Mouse (Mus musculus) testis, postnatal 14 days (tissue): ENCODE results near the gene Aloxe3.

Experiments
- DNase-seq: peaks from one replicate; pipeline ENCODE4 v3.0.0; 2021; ENCODE audit warnings: low spot score

Aloxe3 gene

DNA sequence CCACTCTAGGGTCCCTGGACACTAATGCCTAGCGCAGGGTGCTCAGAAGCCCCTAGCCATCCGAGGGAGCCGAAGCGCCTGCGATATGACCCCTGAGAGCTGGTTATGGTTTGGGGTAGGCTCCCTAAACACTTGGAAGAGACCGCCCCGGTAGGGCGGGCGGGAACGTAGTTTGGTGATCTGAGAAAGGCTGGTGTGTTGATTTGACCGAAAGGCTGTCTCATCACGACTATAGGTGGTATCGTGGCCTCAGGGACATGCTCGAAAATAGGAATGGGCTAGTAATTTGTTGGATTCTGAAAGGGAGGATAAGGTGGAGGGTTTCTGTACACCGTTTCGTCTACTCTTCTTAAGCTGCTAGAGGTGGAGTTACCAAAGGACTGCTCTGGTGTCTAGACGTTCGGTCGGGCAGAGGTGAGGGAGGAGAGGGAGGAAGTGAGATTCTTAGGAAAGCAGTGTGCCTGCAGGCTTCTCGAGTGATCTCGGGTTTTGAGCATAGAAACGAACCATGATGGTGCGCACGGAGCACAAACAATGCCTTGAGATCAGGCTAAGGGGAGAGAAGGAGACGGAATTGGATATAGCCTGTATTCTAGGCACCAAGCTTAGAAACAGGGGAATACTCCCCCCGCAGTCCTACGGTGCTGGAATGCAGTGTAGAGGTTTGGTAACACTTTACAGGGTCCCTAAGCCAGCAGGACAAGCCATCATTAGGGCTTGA, 30.0 kb upstream of the Aloxe3 start:
- no peak for DNase-seq

DNA sequence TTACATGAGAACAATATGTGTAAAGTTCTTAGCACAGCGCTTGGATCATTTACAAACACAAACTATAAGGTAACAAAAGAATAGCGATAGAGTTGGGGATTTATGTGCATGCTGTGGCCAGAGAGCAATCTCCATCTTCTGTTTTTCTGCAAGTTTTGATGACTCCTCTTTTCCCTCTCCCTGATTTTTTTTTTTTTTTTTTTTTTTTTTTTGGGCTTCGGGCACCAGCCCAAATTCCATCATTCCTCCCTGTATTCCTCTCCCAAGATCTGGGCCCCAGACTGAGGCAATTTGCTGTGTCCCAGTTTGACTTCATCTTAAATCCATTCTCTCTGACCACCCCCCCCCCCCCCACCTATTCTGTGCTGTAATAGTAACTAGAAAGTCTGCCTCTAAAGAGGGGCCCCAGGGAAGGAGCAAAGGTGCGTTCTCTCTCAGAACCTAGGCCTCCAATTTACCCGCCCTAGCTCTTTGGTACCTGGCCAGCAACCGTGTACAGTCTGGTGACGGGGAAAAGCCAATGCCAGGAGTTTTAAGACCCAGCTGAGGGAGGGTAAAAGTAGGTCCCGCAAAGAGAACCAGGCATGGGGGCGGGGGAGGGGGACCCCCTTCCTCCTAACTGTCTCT, 29.2 kb upstream of the Aloxe3 start:
- DNase-seq = no peak

DNA sequence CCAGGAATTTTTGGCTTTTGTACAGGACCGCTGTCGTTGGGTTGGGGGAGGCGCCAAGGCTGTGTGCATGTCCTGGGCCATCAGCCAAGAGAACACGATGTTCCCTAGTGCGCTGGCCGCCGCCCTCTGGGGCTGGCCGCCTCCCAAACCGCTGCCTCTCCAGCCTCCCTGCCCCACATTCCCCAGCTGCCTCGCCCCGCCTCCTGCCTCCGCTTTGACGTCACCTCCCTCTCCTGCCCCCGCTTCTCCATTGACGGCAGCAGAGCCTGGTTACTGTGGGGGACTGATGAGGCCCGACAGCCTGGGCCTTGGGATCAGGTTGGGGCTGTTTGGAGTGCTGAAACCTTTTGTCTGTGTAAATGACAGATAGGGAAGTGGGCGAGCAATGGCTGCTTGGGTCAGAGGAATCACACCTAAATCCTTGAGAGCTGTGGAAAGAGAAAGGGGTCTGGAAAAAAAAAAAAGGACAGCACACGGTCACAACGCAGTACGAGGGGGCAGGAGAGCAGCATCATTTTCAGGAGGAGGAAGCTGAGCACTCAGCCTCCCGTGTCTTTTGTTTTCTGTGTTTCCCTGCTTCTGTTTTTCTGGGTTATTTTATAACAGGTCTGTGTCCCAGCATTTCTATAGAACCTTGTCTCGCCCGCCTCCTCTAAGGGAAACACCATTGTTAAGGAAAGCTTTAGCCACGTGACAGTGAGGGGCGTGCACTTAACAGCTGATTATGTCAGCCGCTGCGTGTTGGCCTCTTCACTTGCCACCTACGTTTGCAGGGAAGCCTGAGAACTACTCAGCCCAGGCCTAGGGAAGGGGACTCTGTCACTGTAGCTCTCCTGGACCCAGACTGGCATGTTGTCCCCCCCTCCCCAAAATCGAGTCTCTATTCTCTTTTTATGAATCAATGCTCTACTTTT, 28.5 kb upstream of the Aloxe3 start:
- peak; percentile 95 for DNase-seq

DNA sequence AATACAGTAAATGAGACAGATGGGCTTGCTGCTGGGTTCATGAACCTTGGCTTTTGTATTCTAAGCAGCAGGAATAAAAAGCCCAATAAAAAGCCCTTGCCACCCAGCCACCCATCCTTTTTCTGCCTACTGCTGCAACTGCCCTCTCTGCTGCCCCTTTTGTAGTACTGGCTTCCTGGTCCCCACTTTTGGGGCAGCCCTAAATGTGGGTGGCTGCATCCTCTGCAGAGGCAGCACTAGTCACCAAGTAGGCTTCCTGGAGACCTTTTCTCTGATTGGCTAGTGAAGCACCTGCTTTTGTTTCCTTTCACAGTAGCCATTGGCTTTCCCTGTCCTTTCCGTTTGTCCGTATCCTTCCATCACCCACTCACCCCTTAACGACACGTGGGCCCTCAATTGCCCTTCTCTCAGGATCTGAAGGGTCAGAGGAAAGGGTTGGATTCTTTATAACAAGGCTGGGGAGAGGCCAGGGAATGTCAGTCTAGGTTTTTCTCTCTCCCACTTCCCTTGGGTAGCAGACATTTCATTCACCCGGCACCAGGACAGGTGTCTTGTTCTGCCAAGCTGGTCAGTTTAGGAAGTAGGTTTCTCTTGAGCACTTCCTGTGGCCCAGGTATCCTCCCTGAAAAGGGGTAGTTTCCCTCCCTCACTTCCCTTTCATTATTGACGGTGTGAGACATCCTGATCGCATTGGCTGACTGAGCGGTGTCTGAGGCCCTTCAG, 27.5 kb upstream of the Aloxe3 start:
- DNase-seq = no peak

DNA sequence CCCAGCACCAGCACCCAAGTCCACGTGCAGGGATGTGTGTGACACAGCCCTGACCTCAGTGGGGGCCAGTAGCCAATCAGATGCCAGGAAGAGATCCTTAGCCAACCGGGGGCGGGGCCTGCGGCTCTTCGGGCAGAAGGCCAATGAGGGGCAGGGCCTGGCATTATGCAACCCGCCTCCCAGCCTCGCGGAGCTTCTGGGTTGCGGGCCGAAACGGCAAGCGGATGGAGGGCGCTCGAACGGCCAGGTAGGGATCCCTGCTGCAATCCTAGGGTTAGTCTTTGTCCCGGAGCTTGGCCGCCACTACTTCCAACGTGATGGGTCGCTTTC, 27.0 kb upstream of the Aloxe3 start:
- peak; percentile 94 for DNase-seq

DNA sequence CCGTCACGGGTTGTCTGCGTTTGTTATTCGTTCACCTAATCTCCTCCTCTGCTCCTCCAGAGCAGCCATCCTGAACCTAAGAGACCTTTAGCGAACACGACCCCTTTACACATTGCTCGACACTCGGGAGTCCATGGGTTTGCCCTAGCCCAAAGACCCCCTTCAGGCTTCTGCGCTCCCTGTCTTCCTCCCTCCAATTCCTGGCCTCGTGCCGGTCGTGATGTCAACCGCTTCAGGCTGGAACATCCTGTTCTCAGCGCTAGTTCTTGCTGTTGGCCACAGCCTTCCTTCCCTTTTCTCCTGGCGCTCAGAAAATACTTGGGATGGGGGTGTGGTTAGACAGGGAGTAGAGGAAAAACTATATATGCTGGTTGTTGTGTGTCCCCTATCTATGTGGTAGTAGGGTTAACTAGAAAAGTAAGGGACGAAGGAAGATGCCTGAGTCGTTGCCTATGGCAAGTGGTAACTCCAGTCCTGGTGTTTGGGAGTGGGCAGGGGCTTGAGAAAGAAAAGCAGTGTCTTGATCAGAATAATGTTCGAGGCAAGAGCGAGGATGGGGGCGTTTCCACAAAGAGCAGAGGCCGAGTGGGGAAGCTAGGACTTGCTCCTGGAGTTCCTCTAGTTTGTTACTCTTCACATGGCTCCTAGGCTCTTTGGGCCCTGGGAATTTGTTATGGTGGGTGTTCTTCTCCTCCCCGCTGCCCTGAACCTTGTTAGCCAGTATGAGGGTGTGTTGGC, 26.4 kb upstream of the Aloxe3 start:
- DNase-seq = peak; percentile 86

DNA sequence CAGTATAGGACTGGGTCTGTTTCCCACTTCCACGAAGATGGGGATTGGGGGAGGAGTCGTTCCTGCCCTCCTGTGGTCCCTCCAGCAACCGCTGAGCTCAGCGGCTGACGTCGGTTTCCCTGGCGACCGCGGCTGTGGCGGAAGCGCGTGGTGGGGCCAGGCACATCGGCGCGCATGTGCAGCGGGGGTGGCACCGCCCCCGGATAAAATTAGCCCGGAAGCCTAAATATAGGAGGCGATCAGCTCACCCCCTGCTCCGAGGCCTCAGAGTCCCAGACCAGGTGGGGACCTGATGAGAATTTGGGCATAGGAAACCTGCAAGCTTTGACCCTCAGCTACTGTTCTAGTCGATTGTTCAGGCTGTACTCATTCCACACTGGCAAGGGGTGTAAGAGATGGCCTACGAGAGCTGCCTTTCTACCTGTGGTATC, 25.8 kb upstream of the Aloxe3 start:
- peak; percentile 85 for DNase-seq

DNA sequence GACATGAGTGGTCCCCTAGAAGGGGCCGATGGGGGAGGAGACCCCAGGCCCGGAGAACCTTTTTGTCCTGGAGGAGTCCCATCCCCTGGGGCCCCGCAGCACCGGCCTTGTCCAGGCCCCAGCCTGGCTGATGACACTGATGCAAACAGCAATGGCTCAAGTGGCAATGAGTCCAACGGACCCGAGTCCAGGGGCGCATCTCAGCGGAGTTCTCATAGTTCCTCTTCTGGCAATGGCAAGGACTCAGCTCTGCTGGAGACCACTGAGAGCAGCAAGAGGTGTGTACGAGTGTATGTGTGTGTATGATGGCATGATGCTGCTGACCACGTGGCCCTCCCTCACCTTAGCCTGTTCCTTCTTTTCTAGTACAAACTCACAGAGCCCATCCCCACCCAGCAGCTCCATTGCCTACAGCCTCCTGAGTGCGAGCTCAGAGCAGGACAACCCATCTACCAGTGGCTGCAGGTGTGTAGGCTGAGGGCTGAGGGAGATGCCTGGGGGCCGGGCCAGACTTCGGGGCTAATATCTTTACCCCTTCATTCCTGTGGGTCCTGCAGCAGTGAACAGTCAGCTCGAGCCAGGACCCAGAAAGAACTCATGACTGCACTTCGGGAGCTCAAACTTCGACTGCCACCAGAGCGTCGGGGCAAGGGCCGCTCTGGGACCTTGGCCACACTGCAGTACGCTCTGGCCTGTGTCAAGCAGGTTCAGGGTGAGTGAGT, 24.9 kb upstream of the Aloxe3 start:
- no peak for DNase-seq

DNA sequence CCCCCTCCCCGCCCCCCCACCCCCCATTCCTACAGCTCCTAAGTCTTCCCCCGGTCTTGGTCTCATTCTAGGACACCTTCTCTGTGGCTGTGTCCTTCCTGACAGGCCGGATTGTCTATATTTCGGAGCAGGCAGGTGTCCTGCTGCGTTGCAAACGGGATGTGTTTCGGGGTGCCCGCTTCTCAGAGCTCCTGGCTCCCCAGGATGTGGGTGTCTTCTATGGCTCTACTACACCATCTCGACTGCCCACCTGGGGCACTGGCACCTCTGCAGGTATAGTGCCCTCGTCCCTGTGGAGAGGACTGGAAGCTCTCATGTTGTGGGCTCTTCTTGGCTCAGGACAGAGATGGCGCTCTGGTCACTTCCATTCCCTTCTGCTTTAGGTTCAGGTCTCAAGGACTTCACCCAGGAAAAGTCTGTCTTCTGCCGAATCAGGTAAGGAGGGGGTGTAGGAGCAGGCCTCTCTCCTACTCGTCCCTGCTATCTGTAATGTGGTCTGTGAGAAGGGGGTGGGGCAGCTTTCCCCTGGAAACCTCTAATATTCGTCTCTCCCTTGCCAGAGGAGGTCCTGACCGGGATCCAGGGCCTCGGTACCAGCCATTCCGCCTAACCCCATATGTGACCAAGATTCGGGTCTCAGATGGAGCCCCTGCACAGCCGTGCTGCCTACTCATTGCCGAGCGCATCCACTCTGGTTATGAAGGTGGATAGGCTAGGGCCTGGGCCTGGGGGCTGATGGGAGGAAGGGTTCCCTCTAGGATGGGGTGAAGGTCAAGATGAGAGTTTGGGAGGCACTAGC, 23.9 kb upstream of the Aloxe3 start:
- no peak for DNase-seq

DNA sequence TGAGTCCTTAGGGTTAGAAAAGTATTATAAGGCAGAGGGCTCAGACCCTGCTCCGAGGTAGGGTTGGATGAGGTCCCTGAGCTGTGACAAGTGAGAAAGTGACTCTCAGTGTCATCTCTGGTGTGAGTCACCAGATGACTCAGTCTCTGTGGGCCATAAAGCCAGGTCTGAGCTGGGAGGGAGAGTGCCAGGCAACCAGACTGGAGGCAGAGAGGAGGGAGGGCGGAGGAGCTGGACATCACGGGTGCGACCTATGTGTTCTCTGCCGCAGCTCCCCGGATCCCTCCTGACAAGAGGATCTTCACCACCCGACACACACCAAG, 23.3 kb upstream of the Aloxe3 start:
- no peak for DNase-seq

DNA sequence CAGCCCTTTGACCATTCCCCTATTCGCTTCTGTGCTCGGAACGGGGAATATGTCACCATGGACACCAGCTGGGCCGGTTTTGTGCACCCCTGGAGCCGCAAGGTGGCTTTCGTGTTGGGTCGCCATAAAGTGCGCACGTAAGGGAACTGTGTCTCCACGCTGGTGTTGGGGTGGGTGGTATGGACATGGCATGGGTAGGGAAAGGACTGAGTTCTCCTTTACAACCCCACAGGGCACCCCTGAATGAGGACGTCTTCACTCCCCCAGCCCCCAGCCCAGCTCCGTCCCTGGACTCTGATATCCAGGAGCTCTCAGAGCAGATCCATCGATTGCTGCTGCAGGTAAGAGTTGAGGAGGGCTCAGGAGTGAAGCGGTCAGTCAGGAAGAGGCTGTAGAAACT, 22.6 kb upstream of the Aloxe3 start:
- no peak for DNase-seq

DNA sequence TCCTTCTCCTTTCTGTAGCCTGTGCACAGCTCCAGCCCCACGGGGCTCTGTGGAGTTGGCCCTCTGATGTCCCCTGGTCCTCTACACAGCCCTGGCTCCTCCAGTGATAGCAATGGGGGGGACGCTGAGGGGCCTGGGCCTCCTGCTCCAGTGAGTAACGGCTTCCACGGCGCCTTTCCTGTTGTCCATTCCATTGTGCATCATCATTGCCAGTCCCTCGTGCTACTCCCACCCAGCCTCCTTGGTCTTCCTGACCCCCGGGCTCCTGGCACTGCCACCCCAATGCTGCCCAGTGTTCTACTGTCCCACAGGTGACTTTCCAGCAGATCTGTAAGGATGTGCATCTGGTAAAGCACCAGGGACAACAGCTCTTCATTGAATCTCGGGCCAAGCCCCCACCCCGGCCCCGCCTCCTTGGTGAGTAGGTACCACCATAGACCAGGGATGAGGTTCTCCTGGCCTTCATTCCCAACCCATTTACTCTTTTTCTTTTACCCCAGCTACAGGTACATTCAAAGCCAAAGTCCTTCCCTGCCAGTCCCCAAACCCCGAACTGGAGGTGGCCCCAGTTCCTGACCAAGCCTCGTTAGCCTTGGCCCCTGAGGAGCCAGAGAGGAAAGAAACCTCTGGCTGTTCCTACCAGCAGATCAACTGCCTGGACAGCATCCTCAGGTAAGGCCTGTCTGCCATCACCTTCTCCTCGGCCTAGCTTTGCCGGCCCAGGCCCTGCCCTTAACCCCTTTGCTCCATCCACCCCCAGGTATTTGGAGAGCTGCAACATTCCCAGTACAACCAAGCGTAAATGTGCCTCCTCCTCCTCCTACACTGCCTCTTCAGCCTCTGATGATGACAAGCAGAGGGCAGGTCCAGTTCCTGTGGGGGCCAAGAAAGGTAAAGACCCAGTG, 21.9 kb upstream of the Aloxe3 start:
- DNase-seq = no peak

DNA sequence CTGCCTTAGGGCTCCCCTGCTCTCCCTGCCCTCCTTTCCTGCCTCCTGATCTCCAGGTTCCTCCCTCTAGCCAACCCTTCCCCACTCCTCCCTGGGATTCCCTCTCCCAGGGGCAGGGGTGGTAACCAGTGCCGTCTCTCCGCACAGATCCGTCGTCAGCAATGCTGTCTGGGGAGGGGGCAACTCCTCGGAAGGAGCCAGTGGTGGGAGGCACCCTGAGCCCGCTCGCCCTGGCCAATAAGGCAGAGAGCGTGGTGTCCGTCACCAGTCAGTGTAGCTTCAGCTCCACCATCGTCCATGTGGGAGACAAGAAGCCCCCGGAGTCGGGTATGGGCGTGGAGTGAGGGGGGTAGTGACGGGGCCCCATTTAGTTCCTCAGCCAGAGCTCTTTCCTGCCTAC, 21.2 kb upstream of the Aloxe3 start:
- DNase-seq = no peak

DNA sequence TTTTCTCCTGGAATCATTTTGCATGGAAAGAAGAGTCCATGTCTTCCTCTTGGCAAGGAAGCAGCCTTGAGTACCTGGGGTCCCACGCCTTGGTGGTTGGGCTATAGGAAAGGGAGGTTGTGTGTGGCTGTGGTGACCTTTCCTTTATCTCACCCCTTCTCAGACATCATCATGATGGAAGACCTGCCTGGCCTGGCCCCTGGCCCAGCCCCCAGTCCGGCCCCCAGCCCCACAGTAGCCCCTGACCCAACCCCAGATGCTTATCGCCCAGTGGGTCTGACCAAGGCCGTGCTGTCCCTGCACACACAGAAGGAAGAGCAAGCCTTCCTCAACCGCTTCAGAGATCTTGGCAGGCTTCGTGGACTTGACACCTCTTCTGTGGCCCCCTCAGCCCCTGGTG, 20.5 kb upstream of the Aloxe3 start:
- DNase-seq = no peak

DNA sequence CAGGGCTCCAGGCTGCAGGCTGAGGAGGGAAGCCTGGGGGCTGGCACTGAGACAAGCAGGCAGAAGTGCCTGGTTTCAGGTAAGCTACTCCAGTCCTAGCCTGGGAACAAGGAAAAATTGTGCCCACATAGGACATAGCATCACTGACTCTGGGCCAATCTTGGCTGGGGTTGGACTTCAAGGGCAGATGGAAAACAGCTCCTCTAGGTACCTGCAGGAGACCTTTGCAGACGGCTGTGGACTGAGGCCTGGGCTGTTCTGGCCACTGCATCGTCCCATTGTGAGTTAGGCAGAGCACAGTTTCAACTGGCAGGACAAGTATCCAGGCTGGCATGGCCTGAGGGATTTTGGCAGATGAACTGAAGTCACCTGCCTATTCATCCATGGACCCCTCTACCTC, 19.9 kb upstream of the Aloxe3 start:
- DNase-seq = no peak

DNA sequence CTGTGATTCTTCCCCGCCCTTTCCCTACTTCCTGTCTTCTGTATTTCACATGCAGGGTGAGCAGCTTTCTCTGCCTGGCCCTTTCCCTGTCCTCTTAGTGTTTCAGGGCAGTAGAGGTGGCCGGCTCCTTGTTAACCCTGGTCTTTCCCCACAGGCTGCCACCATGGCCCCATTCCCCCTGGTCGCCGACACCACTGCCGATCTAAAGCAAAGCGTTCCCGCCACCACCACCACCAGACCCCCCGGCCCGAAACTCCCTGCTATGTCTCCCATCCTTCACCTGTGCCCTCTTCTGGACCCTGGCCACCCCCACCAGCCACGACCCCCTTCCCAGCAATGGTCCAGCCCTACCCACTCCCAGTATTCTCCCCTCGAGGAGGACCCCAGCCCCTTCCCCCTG, 19.4 kb upstream of the Aloxe3 start:
- no peak for DNase-seq

DNA sequence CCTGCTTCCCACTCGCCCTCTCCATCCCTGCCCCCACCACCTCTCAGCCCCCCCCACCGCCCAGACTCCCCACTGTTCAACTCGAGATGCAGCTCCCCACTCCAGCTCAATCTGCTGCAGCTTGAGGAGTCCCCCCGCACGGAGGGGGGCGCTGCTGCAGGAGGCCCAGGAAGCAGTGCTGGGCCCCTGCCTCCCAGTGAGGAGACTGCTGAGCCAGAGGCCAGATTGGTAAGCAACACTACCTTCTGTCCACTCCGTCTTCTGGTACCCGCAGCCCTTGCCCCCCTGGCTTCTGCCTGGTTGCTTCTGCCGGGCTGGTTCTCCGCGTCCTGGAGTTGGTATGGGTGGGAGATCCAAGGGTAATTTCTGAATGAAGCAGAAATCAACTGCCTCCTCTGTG, 18.9 kb upstream of the Aloxe3 start:
- no peak for DNase-seq

DNA sequence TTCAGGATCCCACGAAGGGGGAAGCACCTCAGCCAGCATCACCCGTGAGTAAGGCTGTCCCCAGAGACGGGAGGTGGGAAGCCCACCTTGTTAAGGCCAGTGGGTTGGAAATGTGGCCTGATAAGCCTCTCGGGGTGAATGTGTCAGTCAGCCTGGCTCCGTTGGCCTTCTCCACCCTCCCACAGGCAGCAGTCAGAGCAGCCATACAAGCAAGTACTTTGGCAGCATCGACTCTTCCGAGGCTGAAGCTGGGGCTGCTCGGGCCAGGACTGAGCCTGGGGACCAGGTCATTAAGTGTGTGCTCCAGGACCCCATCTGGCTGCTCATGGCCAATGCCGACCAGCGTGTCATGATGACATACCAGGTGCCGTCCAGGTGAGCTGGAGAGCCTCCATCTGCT, 18.0 kb upstream of the Aloxe3 start:
- DNase-seq = no peak

DNA sequence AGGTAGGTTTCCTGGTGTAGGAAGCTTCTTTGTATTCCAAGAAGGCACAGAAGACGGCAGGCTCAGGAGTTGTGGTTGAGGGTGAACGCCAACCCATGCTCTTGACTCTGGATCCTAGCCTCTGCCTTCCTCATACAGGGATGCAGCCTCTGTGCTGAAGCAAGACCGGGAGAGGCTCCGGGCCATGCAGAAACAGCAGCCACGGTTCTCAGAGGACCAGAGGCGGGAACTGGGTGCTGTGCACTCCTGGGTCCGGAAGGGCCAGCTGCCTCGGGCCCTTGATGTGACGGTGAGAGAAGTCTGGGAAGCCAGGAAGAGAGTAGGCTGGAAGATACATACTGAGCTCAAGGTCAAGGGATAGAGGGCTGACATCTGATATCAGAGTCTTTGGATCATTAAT, 17.5 kb upstream of the Aloxe3 start:
- no peak for DNase-seq
